Mouse (Mus musculus): ENCODE measurements at regions not wholly inside any gene's neighbourhood (a gene's known extent, or its start where the extent isn't known, plus 50 kb on each side); places are given as distances from the start of the nearest gene placed in this dataset.

GRCm38 (mm10) chr1:24832246-24832645 lies 153.8 kb downstream of the Lmbrd1 start:
- no peak for DNase-seq

DNA sequence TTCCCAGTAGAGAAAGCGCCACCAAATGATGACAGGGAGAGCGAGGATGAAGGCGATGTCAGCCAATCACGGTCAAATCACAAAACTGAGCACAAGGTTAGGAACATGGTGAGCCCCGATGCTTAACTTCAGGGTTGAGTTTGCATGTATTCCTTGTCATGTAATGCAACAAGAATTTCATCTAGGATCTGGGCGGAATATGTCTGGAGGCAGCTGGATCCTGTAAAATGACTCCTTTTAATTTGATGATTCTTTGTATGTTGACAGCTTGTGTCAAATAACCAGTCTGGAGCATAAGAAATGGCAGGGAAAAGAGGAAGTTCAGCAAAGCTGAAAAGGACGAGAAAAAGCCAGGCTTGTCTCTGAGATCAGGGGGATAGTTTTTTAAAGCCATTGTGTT lies 188.4 kb downstream of the Lmbrd1 start:
- no peak for DNase-seq

DNA sequence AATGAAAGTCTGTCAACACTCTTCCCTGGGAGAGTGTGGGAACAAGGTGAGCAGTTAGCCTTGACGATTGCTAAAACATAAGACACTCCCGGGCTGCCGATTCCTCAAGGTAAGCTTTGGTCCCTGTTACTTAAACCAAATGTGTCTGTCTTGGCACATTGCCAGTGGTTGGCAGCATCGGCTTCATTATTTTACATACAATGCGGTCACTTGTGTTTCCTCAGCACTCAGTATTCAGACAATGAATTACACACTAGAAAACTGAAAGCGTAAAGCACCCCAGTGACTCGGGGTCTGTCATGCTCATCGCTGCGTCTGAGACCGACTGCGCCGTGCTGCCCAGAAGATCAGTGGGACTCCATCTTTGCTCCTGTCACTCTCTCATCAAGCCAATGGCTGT lies 191.3 kb downstream of the Lmbrd1 start:
- DNase-seq = peak; percentile 64 to 80

DNA sequence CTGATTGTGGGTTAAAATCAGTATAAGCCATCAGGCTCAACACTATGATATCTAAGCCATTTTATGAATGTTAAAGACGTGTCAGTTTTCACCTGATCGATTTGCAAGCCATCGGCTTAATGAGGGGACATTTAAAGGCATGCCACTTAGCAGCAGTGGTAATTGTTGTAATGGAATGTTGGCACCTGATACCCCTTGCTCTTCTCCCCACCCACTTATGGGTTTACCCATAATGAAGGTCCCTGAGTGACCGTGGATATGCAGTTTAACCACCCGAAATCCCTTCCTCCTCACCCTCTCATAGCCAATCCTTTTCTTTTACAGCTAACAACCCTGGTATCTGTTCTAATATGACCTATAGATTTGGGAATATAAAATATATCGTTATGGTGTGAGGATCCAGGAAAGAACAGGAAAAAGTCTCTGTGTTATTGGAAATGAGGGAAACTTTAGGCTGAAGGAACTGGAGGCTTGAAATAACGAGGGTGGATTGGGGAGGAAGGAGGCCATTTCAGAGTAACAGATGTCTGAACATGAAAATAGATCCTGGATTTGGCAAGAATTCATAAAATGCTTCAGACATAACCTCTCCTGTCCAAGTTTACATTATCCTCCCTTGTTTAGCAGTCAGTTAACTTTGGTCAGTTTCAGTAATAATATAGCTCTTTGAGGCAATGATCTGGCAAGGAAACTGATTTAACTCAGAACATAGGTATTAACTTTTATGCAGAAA lies 192.4 kb downstream of the Lmbrd1 start:
- no peak for DNase-seq

DNA sequence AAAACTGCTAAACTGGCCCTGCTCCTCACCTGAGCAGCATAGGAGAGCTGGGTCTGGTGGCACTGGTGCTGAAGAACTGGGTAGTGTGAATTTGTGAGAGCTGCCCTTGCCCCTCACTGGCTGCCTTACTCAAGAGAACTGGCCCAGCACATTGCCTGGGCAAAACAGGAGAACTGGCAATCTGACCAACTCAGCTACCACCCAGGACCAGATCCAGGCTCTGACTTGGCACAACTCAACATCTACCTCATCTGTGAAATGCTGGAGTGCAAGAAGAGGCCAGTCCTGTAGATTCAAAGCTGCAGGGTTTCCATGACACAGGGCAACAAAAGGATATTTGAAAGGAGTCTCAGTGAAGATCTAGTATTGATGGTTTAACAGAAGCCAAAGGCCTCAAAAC lies 198.6 kb downstream of the Lmbrd1 start:
- DNase-seq = peak; percentile 37 to 47

DNA sequence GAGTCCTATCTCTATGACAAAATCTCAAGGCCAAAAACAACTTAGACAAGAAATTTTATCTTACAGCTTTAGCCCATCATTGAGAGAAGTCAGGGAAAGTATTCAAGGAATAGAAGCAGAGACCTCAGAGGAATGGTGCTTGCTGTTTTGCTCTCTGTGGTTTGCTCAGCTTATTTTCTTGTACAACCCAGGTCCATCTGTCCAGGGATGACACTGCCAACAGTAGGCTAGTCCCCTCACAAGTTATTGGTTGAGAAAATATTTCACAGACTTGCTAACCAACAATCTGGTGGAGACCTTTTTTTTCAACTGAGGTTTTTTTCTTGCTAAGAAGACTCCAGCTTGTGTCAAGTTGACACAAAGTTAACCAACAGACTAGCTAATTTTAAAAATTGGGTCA lies 205.2 kb downstream of the Lmbrd1 start:
- DNase-seq = peak; percentile 67 to 68

DNA sequence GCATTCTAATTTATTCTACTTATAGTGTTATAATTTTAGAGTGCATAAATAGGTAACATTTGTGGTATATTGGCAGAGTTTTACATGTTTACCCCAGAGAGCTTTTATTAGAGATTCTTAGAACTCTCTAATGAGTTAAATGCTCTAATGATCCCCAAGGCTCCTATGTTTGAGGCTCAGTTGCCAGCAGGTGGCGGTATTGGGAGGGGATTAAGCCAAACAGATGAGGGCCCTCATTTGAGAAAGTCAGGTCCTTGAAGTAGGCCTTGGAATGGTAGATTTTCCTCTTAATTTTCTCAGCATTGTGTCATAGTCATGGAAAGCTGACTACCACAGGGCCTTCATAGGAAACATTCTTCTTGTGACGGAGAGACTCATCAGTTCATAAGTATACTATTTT lies 222.8 kb downstream of the Lmbrd1 start:
- peak; percentile 74 to 75 for DNase-seq

GRCm38 (mm10) chr1:24938303-24939263 lies 260.2 kb downstream of the Lmbrd1 start:
- no peak for DNase-seq

DNA sequence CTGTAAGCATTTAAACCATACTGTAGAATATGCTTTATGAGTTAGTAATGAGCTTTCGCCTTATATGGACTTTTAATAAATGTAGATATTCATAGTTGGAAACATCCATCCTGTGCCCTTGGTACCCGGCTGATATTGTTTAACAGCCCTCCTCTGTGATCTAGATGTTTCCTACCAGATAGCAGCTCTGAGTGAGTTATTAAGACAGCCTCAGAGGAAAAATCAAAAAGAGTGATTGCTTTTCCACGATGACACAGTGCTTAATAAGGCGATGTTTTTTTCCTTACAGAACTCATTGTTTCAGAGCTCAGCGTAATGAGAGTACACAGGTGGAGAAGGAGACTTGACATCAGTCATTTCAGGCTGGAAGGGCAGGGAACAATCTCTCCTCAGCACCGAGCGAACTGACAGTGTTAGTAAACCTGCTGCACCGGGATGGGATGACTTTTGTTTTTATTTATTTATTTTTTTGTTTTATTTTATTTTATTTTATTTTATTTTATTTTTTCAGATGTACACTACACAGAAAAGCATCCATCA lies 264.4 kb downstream of the Lmbrd1 start:
- DNase-seq = no peak

DNA sequence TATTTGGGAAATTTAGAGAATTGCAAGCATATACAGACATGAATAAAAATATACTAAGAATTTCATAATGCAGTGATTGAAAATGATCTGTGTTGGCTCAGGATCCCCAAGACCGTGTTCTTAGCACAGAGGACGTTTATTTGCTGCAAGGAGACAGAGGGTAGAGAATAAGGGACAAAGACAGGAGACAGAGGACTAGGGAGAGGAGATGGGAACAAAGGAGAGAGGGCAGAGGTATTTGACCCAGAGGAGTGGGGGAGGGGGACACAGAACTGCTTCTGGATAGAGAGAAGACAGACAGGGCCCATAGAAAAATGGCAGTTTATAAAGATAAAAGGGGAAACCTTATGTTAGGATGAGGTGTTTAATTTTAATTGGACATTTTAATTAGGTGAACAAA lies 265.0 kb downstream of the Lmbrd1 start:
- no peak for DNase-seq

GRCm38 (mm10) chr1:24972681-24973080 lies 294.3 kb downstream of the Lmbrd1 start:
- peak; percentile 6 to 11 for DNase-seq

GRCm38 (mm10) chr1:25008456-25009169 lies 330.2 kb downstream of the Lmbrd1 start:
- DNase-seq = no peak

GRCm38 (mm10) chr1:25012754-25013153 lies 334.3 kb downstream of the Lmbrd1 start:
- DNase-seq = no peak
